Mouse (Mus musculus): ENCODE results near the gene Tyw1.

DNA sequence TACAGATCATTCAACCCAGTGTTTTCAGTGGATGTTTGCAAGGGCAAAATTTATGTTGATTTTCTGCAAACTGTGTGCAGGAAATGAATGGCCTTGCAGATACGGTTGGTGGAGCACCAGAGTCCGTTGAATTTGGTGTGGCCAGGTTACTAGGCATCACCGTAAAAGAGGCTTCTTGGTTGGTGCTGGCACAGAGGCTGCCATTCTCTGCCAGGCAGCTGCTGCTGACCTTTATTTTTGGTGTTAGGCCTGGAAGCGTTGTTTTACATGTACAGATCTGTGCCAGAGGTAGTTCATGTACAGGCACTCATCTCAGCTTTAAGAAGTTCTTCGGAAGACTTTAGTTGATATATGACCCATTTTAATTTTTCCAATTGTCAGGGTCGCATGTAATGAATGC, 48.2 kb downstream of the Tyw1 start:
- no peak for TF ChIP-seq USF1 (IDR thresholded peaks at IDR 0.05; ENCODE audit: low read depth)
- no peak for TF ChIP-seq POLR2A (IDR thresholded peaks at IDR 0.05; ENCODE audit: insufficient read length, low read depth)
- TF ChIP-seq E2F4 (IDR thresholded peaks at IDR 0.05; ENCODE audit: insufficient read depth): no peak
- TF ChIP-seq TCF12 (IDR thresholded peaks at IDR 0.05; ENCODE audit: insufficient read depth, poor library complexity, severe bottlenecking): no peak
- TF ChIP-seq POLR2AphosphoS2 (IDR thresholded peaks at IDR 0.05; ENCODE audit: insufficient read length, low read depth): no peak
- TF ChIP-seq CEBPB (IDR thresholded peaks at IDR 0.05; ENCODE audit: insufficient read depth, poor library complexity, severe bottlenecking): no peak
- no peak for TF ChIP-seq TCF3 (IDR thresholded peaks at IDR 0.05; ENCODE audit: insufficient read length, low read depth)
- TF ChIP-seq MAX (IDR thresholded peaks at IDR 0.05; ENCODE audit: low read depth): no peak
- no peak for TF ChIP-seq MYOD1 (IDR thresholded peaks at IDR 0.05; ENCODE audit: control insufficient read depth in 1 of 3, insufficient read length in 2 of 3, low read depth in 2 of 3)
- no peak for TF ChIP-seq MYOG (IDR thresholded peaks at IDR 0.05; ENCODE audit: control insufficient read depth in 1 of 3, insufficient read depth in 1 of 3, insufficient read length in 2 of 3, low read depth in 2 of 3)
- TF ChIP-seq REST (IDR thresholded peaks at IDR 0.05; ENCODE audit: insufficient read depth, insufficient read length): no peak

All from myocyte (in vitro differentiated cells).